Mouse (Mus musculus): ENCODE measurements around the gene Ppp1cb.
"Not testable (repeated sequence)": the region's sequence is repeated elsewhere in the genome, so short reads cannot be mapped to it uniquely, and the experiment has no call there.

Ppp1cb gene

GRCm38 (mm10) chr5:32458408-32459143, at the start of gene Ppp1cb:
Ppp1cb (plus strand) TSS chr5:32458843.
- DNase-seq: peak; percentile 99

GRCm38 (mm10) chr5:32409747-32410146, 48.9 kb upstream of the Ppp1cb start:
- DNase-seq: no peak

GRCm38 (mm10) chr5:32410954-32411688, 47.5 kb upstream of the Ppp1cb start:
- DNase-seq: no peak

GRCm38 (mm10) chr5:32412186-32412950, 46.3 kb upstream of the Ppp1cb start:
- peak; percentile 27 to 46 for DNase-seq

GRCm38 (mm10) chr5:32413083-32413482, 45.6 kb upstream of the Ppp1cb start:
- peak in 1 of 2 experiments; percentile 25 for DNase-seq

- no peak for DNase-seq
These were observed 45.1 kb upstream of the Ppp1cb start for GRCm38 (mm10) chr5:32413569-32413968.

- DNase-seq: no peak
These were observed 44.1 kb upstream of the Ppp1cb start for GRCm38 (mm10) chr5:32414461-32414985.

GRCm38 (mm10) chr5:32415554-32415953, 43.1 kb upstream of the Ppp1cb start:
- no peak for DNase-seq

GRCm38 (mm10) chr5:32416881-32417280, 41.8 kb upstream of the Ppp1cb start:
- DNase-seq: peak; percentile 76 to 82

GRCm38 (mm10) chr5:32422081-32422589, 36.5 kb upstream of the Ppp1cb start:
- DNase-seq: no peak

GRCm38 (mm10) chr5:32423339-32424046, 35.1 kb upstream of the Ppp1cb start:
- DNase-seq: no peak

GRCm38 (mm10) chr5:32424464-32424863, 34.2 kb upstream of the Ppp1cb start:
- no peak for DNase-seq

GRCm38 (mm10) chr5:32425485-32426171, 33.0 kb upstream of the Ppp1cb start:
- DNase-seq: peak in 1 of 2 experiments; percentile 39

- no peak for DNase-seq
These were observed 28.2 kb upstream of the Ppp1cb start for GRCm38 (mm10) chr5:32430399-32430798.

GRCm38 (mm10) chr5:32434346-32434745, 24.3 kb upstream of the Ppp1cb start:
- DNase-seq: not testable (repeated sequence)

- DNase-seq: no peak
These were observed 23.0 kb upstream of the Ppp1cb start for GRCm38 (mm10) chr5:32435612-32436011.

- no peak for DNase-seq
These were observed 20.6 kb upstream of the Ppp1cb start for GRCm38 (mm10) chr5:32437901-32438563.

- DNase-seq: no peak
These were observed 20.1 kb upstream of the Ppp1cb start for GRCm38 (mm10) chr5:32438564-32438922.

GRCm38 (mm10) chr5:32441336-32441735, 17.3 kb upstream of the Ppp1cb start:
- DNase-seq: peak; percentile 30 to 51

GRCm38 (mm10) chr5:32441992-32442575, 16.6 kb upstream of the Ppp1cb start:
- DNase-seq: no peak

GRCm38 (mm10) chr5:32443906-32444305, 14.7 kb upstream of the Ppp1cb start:
- no peak for DNase-seq

Data from kidney, postnatal 36 days (tissue).